Mouse (Mus musculus) testis, adult 2 months (tissue): ENCODE results near the gene Dmc1.

Experiments used
- CTCF ChIP-seq: fragments of 200-500 bp; IDR thresholded peaks from 2 replicates; pipeline ENCODE4 v1.5.1; 2012; ENCODE audit warnings: low read depth, mild to moderate bottlenecking, inconsistent platforms, low read length, moderate library complexity; ENCODE audit not compliant: control insufficient read depth, insufficient read depth, insufficient replicate concordance
- POLR2A ChIP-seq: fragments of 200-500 bp; IDR thresholded peaks from 2 replicates; pipeline ENCODE4 v1.6.1; 2012; ENCODE audit warnings: low read depth, mild to moderate bottlenecking, inconsistent platforms, low read length, moderate library complexity; ENCODE audit not compliant: control insufficient read depth

DNA sequence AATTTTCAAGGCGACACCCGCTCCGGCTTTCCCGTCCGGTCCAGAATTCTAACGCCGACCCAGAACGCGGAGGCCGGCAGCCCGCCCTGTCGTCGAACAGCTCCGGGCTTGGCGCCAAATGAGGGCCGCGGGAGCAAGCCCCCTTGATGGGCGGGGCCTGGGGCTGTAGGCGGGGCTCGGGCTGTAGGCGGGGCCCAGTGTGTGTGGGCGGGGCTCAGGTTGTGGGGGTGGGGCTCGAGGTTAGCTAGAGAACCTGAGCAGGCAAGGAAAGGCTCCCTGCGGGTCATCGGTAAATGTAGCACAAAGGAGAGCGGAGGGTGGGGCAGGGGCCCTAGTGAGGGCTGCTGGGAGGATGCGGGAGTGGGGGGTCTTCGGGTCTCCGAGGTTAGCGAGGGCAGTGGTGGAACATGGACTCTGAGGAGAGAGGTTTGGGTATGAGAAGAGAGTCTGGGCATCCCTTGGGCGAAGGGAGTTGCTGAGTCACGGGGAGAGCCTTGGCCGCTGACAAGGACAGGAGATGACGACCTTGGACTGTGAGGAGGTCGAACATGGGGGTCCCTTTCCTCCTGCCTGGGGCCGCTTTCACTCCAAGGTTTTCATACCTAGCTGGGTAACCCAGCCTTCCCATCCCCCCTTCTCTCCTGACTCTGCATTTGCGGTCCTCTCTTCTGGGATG, at the start of gene Dmc1:
- no peak for TF ChIP-seq CTCF
- no peak for TF ChIP-seq POLR2A
